In the genomic region with DNA sequence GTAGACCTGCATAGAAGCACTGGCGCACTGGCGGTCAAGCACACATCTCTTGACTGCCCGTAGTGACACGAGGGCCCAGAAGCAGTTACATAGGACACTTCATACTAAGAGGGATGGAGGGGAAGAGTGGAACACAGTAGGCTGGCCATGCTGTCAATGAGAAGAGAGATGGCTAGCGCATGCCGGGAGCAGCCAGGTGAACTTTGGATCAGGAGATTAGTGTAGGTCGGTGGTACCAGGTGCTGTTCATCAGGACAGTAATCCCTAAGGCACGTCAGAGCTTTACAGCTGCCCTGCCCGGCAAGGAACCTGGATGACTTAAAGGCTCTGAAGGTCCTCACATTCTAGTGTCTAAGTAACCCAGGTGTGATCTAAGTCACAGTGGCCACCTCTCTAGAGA, we compare ENCODE assay signal across 8 mouse cellular contexts. TPM values are rescaled to one million over a fixed set of nuclear protein-coding genes. Genes with fewer than 3 reads are reported as not detected.
A peak's percentile ranks its signal among the peaks of the same experiment; 100 is the strongest.
DNase-seq lines count a peak whose midpoint lies in the region; ATAC-seq and TF ChIP-seq lines count a peak whose summit lies in the region.

No protein-coding gene starts in this region.

- no peaks in the 10 kb centered on the region for H3K27me3 ChIP-seq in kidney, adult 2 months (replicated peaks; ENCODE audit: control insufficient read depth, insufficient read depth, low read length)
- H3K27me3 ChIP-seq in kidney, postnatal 0 days (ENCODE audit: insufficient read depth, low read length): no peaks in the 10 kb centered on the region
- H3K27me3 ChIP-seq in neural tube, embryonic 15.5 days (replicated peaks): no peaks in the 10 kb centered on the region

- H3K27ac ChIP-seq in kidney, adult 2 months (ENCODE audit: insufficient read depth, low read depth, low read length): no peak overlapping the region
- H3K27ac ChIP-seq in embryonic fibroblast, embryonic 13.5 days (ENCODE audit: insufficient read depth, low read length): no peak overlapping the region
- no peak overlapping the region for H3K27ac ChIP-seq in kidney, postnatal 0 days
- H3K27ac ChIP-seq in neural tube, embryonic 15.5 days (replicated peaks): no peak overlapping the region

- peak overlapping the region; percentile 78 for H3K4me2 ChIP-seq in kidney, postnatal 0 days (ENCODE audit: low read length)
- H3K4me2 ChIP-seq in neural tube, embryonic 15.5 days: peak overlapping the region; percentile 59

- no peak overlapping the region for H3K9ac ChIP-seq in kidney, postnatal 0 days (ENCODE audit: low read depth, low read length)
- 0 out of 2 replicates have a peak overlapping the region, but pooled peaks have one; percentile 95 for H3K9ac ChIP-seq in neural tube, embryonic 15.5 days (replicated peaks)

- H3K4me1 ChIP-seq in kidney, adult 2 months (ENCODE audit: control insufficient read depth, insufficient read depth, low read length): peaks cover 7% of the 10 kb centered on the region; the same call in 1 of the 2 replicates
- H3K4me1 ChIP-seq in embryonic fibroblast, embryonic 13.5 days (ENCODE audit: control insufficient read depth, insufficient read depth, low read length): no peaks in the 10 kb centered on the region; the same call in none of the 2 replicates
- no peaks in the 10 kb centered on the region for H3K4me1 ChIP-seq in kidney, postnatal 0 days (replicated peaks; ENCODE audit: insufficient read depth, low read length)
- peaks cover 15% of the 10 kb centered on the region for H3K4me1 ChIP-seq in neural tube, embryonic 15.5 days

- H3K36me3 ChIP-seq in kidney, adult 2 months (ENCODE audit: control insufficient read depth, insufficient read depth, low read length): no peaks in the 10 kb centered on the region
- H3K36me3 ChIP-seq in kidney, postnatal 0 days (ENCODE audit: insufficient read depth, low read length): no peaks in the 10 kb centered on the region
- H3K36me3 ChIP-seq in neural tube, embryonic 15.5 days: no peaks in the 10 kb centered on the region

- H3K9me3 ChIP-seq in kidney, postnatal 0 days (replicated peaks; ENCODE audit: low read length): no peaks in the 10 kb centered on the region
- no peaks in the 10 kb centered on the region for H3K9me3 ChIP-seq in neural tube, embryonic 15.5 days (replicated peaks)

- no peak for TF ChIP-seq POLR2A in kidney, adult 2 months (IDR thresholded peaks at IDR 0.05; ENCODE audit: low read depth, low read length)
- no peak for TF ChIP-seq POLR2A in embryonic fibroblast, embryonic 13.5 days (IDR thresholded peaks at IDR 0.05; ENCODE audit: low read depth, low read length)

- ATAC-seq in kidney, postnatal 0 days (replicated peaks; ENCODE audit: low FRiP score, low read depth): no peak
- no peak for ATAC-seq in neural tube, embryonic 15.5 days (ENCODE audit: low FRiP score)

- 61% methylated on average over 9 of the region's 9 CpGs for WGBS in kidney, adult 2 months
- 82% methylated on average over 9 of the region's 9 CpGs for WGBS in kidney, postnatal 0 days
- WGBS in neural tube, embryonic 15.5 days: 89% methylated on average over 9 of the region's 9 CpGs

- H3K4me3 ChIP-seq in kidney, adult 2 months (ENCODE audit: insufficient read depth, low read depth, low read length): no peak overlapping the region
- peak overlapping the region; percentile 94 for H3K4me3 ChIP-seq in embryonic fibroblast, embryonic 13.5 days (ENCODE audit: insufficient read depth, low read length)
- H3K4me3 ChIP-seq in kidney, postnatal 0 days (replicated peaks; ENCODE audit: low read depth, low read length): no peak overlapping the region
- H3K4me3 ChIP-seq in neural tube, embryonic 15.5 days (replicated peaks): peak overlapping the region; percentile 98; the same call in 1 of the 2 replicates

- no peak for TF ChIP-seq CTCF in kidney, adult 2 months (conservative IDR thresholded peaks at IDR 0.05; ENCODE audit: insufficient read depth, insufficient read length, low read depth, low read length)
- TF ChIP-seq CTCF in embryonic fibroblast, embryonic 13.5 days (IDR thresholded peaks at IDR 0.05; ENCODE audit: borderline replicate concordance, insufficient read depth, low read length): no peak
- TF ChIP-seq CTCF in kidney, postnatal 0 days (IDR thresholded peaks at IDR 0.05; ENCODE audit: low read depth): no peak

- peak; percentile 47 for DNase-seq in kidney, adult 2 months
- no peak for DNase-seq in kidney, postnatal 10 days
- no peak for DNase-seq in kidney, postnatal 0 days (ENCODE audit: low spot score)
- no peak for DNase-seq in ovary, postnatal 10 days (ENCODE audit: low spot score)
- DNase-seq in retina, postnatal 1 day: no peak
- no peak for DNase-seq in left cerebral cortex, adult 9 months (ENCODE audit: low spot score in 2 of 2)

RNA-seq across cellular contexts. Expression of a gene that starts 23.7 kb away (rescaled TPM):
- 10.2 and 13.0 TPM in 2 replicates for polyA plus RNA-seq in kidney, adult 2 months (2012; rRNA removed)
- polyA plus RNA-seq in embryonic fibroblast, embryonic 13.5 days (2011; ENCODE audit: insufficient read length, low read depth, missing spikeins): 19.4 and 20.3 TPM in 2 replicates
- 18.9 and 21.1 TPM in 2 replicates for polyA plus RNA-seq in kidney, postnatal 0 days (2015; fragmentation: Nextera tagmentation; extraction: Ambion mirVana)
- 30.9 and 32.3 TPM in 2 replicates for polyA plus RNA-seq in neural tube, embryonic 15.5 days (2015; fragmentation: Nextera tagmentation; extraction: Ambion mirVana)

RNA-seq across cellular contexts. Expression of a gene that starts 55.7 kb away (rescaled TPM):
- polyA plus RNA-seq in kidney, adult 2 months (2012; rRNA removed): 0.23 and 0.33 TPM in 2 replicates
- 22.6 and 28.8 TPM in 2 replicates for polyA plus RNA-seq in embryonic fibroblast, embryonic 13.5 days (2011; ENCODE audit: insufficient read length, low read depth, missing spikeins)
- polyA plus RNA-seq in kidney, postnatal 0 days (2015; fragmentation: Nextera tagmentation; extraction: Ambion mirVana): 12.1 and 16.8 TPM in 2 replicates
- 4.4 and 15.3 TPM in 2 replicates for polyA plus RNA-seq in neural tube, embryonic 15.5 days (2015; fragmentation: Nextera tagmentation; extraction: Ambion mirVana)

Comparison
In these comparisons a context has a peak if more than half of its experiments do, and no peak if none do; other contexts are left out.
1. H3K4me3 ChIP-seq: peak in embryonic fibroblast, embryonic 13.5 days (single experiment) and neural tube, embryonic 15.5 days (single experiment); none in kidney, adult 2 months (single experiment) and kidney, postnatal 0 days (single experiment).